Mouse (Mus musculus): ENCODE data around the gene Abcf2.

- TF ChIP-seq CTCF (IDR thresholded peaks at IDR 0.05; ENCODE audit: control insufficient read depth, insufficient read depth, insufficient replicate concordance, low read depth, low read length) (no peak), POLR2A (IDR thresholded peaks at IDR 0.05; ENCODE audit: control insufficient read depth, low read depth, low read length) (no peak)
Observed at GRCm38 (mm10) chr5:24601911-24602750, 24.9 kb upstream of the Abcf2 start.

Data from testis, adult 2 months (tissue).